Mouse (Mus musculus) embryonic fibroblast, embryonic 13.5 days (primary cell): ENCODE data around the gene Dclre1a. TPM values are rescaled to one million over a fixed set of nuclear protein-coding genes. Genes with fewer than 3 reads are reported as not detected.
"Not testable (repeated sequence)": the region's sequence is repeated elsewhere in the genome, so short reads cannot be mapped to it uniquely, and the experiment has no call there.

Experiments used
- H3K27ac ChIP-seq: 2 replicates; pipeline ENCODE4 v1.5.1; 2012; ENCODE audit warnings: low read length, control low read depth, inconsistent platforms; ENCODE audit not compliant: insufficient read depth
- H3K4me1 ChIP-seq: 2 replicates; pipeline ENCODE4 v1.6.1; 2011; ENCODE audit warnings: low read length; ENCODE audit not compliant: control insufficient read depth, insufficient read depth
- H3K4me3 ChIP-seq: 2 replicates; pipeline ENCODE4 v1.5.1; 2011; ENCODE audit warnings: mild to moderate bottlenecking, control low read depth, low read length; ENCODE audit not compliant: insufficient read depth
- CTCF ChIP-seq: IDR thresholded peaks from 2 replicates; pipeline ENCODE4 v1.5.1; 2011; ENCODE audit warnings: mild to moderate bottlenecking, control low read depth, low read length, moderate library complexity, borderline replicate concordance; ENCODE audit not compliant: insufficient read depth
- POLR2A ChIP-seq: IDR thresholded peaks from 2 replicates; pipeline ENCODE4 v1.6.1; 2011; ENCODE audit warnings: low read depth, mild to moderate bottlenecking, control low read depth, low read length, moderate library complexity
- polyA plus RNA-seq: library from polyadenylated mRNA; stranded (reverse); fragments of >200 nt; gene quantifications from 2 replicates; pipeline ENCODE4 v1.2.4, GENCODE M21; 2011; ENCODE audit warnings: low read depth; ENCODE audit not compliant: missing spikeins, insufficient read length

Gene Dclre1a
- polyA plus RNA-seq, 1 experiment: 22.3 TPM

DNA sequence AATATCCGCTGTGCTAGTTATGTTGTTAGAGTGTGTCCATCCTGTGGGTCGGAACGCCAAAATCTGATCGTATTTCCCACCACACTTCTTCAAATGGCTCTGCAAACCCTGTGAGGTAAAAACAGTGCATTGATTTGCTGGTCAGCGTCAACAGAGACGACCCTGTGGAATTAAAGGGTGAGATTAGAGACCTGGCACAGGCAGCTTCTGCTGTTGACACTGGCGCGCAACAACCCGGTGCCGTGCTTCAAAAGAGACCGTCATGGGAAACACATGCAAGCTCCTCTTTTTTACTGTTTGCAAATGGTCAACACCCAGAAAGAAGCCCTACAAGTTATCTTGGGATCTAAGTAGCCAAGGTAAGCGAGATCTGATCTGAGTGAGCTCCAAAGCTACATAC lies 16.8 kb downstream of the Dclre1a start:
- H3K27ac ChIP-seq: no peak overlapping the region
- no peak for TF ChIP-seq POLR2A
- no peak for TF ChIP-seq CTCF
- no peak overlapping the region for H3K4me3 ChIP-seq
- no peaks in the 10 kb centered on the region for H3K4me1 ChIP-seq

GRCm38 (mm10) chr19:56530529-56530928 lies 17.5 kb downstream of the Dclre1a start:
- not testable (repeated sequence) for H3K4me3 ChIP-seq, H3K4me1 ChIP-seq, H3K27ac ChIP-seq

GRCm38 (mm10) chr19:56519408-56519807 lies 28.6 kb downstream of the Dclre1a start:
- not testable (repeated sequence) for H3K4me1 ChIP-seq, H3K27ac ChIP-seq

DNA sequence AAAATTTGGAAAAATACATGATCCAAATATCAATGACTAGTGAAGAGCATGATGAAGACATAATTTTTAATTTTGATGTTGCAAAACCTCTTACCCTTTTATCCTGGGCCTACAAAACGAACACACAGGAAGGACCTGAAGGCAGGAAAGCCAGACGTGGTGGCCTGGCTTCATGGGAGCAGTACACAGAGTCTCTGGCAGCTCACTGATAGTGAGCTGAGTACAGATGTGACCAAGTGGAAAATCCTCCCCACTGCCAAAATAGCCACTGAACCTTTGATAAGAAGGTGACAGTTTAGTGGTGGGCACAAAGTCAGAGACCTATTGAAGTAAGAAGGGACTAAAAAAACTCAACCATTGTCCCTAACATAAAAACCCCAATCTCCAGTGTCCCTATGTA lies 34.5 kb downstream of the Dclre1a start:
- H3K4me1 ChIP-seq, H3K4me3 ChIP-seq, H3K27ac ChIP-seq: not testable (repeated sequence)

More at GRCm38 (mm10) chr19:56519408-56519807, 28.6 kb downstream of the Dclre1a start:
- H3K4me3 ChIP-seq: not testable (repeated sequence)

DNA sequence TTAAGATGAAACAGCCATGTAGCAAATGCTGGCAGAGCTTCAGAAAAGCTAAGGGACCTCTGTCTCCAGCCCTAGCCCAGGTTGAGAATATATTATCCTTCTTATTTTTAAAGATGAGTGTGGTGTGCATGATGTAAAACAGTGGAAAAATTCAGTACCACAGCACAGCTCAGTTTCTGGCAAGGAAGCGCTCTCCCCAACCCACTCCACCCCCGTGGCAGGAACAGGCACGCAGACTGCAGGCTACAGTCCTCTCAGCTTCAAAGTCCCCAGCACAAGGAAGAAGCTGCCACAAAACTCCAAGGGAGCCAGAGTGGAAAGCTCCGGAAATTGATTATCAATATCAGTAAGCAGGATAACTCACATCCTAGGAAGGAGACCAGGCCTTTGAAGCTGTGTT lies 36.8 kb downstream of the Dclre1a start:
- not testable (repeated sequence) for H3K4me1 ChIP-seq, H3K4me3 ChIP-seq

GRCm38 (mm10) chr19:56503525-56503924 lies 44.5 kb downstream of the Dclre1a start:
- H3K4me1 ChIP-seq, H3K4me3 ChIP-seq, H3K27ac ChIP-seq: not testable (repeated sequence)

More for the DNA sequence above, 36.8 kb downstream of the Dclre1a start:
- not testable (repeated sequence) for H3K27ac ChIP-seq

DNA sequence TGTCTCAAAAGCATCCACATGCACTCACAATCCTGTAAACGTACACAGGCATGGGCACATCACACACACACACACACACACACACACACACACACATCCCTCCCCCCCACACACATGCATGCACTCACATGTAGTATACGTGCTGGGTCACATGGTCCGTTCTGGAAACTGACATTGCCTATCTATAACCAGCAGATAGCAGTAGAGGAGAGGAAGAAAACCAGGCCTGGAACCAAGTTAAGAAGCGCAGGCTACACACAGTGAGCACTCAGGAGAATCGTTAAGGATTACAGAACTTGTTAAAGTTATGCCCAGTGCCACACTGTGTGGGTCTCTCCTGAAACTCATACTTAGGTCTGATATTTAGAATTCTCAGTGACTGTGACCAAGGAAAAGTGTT lies 45.0 kb downstream of the Dclre1a start:
- not testable (repeated sequence) for H3K27ac ChIP-seq, H3K4me3 ChIP-seq, H3K4me1 ChIP-seq

GRCm38 (mm10) chr19:56494157-56494556 lies 53.9 kb downstream of the Dclre1a start:
- H3K4me3 ChIP-seq, H3K4me1 ChIP-seq, H3K27ac ChIP-seq: not testable (repeated sequence)

DNA sequence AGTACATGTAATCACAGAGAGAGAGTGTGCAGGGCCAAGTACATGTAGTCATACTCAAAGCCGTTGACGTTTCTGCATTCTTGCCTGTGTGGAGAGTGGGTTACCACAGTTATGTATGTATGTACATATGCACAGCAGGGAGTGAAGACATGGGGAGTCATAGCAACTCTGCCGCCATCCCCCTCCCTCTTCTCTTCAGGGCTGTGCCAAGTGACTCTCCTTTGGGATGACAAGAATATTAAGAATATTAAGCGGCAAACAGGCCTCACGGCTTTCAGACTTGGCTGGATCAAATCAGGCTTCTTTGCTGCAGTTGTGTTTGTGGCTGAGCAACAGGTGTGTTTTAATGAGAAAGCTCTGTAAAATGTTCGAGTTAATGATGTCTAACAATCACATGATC lies 58.4 kb downstream of the Dclre1a start:
- Histone ChIP-seq H3K4me3 (no peak overlapping the region), H3K4me1 (0 out of 2 replicates have a peak, but pooled peaks cover 2% of the 10 kb centered on the region), H3K27ac (no peak overlapping the region)
- TF ChIP-seq CTCF (no peak), POLR2A (no peak)

DNA sequence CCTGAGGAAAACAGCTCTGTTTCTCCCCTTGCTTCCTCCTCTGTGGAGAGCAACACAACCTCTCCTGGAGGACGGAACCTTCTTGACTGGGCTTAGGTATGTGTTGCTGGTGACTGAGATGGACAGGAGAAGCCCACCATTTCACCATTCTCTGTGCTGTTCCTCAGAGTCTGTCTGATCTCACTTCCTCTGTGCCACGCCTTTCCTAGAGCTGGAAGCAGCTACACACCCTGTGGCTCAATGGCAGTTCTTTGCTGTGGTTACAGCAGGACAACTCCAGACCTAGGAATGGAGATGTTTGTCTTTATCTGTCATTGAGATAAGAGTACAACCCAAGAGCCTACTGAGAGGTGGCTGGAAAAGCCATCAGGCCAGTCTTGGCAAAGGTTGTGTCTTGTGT lies 60.7 kb downstream of the Dclre1a start:
- Histone ChIP-seq H3K4me3 (no peak overlapping the region), H3K27ac (no peak overlapping the region), H3K4me1 (0 out of 2 replicates have a peak, but pooled peaks cover 2% of the 10 kb centered on the region)
- no peak for TF ChIP-seq CTCF
- no peak for TF ChIP-seq POLR2A

DNA sequence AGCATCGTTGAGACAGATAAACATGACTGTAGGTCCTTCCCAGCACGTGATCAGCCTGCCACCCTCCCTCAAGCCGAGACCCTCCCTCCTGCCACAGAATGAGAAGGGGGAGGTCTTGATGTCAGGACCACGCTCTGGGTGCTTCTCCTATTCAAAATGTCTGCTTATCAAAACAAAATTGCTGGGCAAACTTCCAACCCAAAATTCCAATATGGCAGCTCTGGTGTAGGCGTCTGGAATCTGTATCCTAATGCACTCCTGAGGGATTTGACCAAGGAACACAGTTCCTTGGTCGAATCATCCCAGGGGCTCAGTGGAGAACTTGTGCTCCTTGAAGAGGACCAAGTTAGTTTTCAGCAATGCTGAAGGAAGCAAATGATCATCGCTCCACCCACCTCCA lies 61.1 kb downstream of the Dclre1a start:
- no peak for TF ChIP-seq POLR2A
- no peak for TF ChIP-seq CTCF
- no peak overlapping the region for H3K27ac ChIP-seq
- no peak overlapping the region for H3K4me3 ChIP-seq
- 0 out of 2 replicates have a peak, but pooled peaks cover 2% of the 10 kb centered on the region for H3K4me1 ChIP-seq
